Mouse (Mus musculus): ENCODE measurements around the gene Cd46. TPM values are rescaled to one million over a fixed set of nuclear protein-coding genes. Genes with fewer than 3 reads are reported as not detected.

Gene Cd46
- polyA plus RNA-seq, 1 experiment from 2014 or later = 0.27 TPM

DNA sequence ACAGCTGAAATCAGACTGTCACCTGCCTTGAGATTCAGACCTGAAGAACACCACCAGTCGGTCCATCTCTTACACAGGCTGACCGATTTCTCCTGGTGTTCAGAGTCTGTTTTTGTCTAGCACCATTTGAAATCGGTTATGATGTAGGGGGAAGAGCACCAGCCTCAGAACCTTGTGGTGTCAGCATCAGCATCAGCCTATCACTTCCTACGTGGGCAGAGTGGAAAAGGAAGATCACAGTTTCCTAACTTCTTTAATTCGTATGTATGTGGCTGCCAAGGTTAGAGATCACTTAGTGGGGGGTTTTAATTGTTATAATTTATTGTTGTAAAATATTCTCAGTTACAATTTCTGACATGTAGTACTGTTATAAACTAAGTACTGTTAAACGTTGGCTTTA is 54.6 kb downstream of the Cd46 start:
- Histone ChIP-seq H3K27ac (0 out of 2 replicates have a peak overlapping the region, but pooled peaks have one; percentile 13), H3K4me3 (ENCODE audit: inconsistent target) (no peak overlapping the region), H3K36me3 (ENCODE audit: inconsistent target) (peaks cover 5% of the 10 kb centered on the region; the same call in 1 of the 2 replicates), H3K79me2 (ENCODE audit: inconsistent target) (no peaks in the 10 kb centered on the region)
- WGBS (ENCODE audit: missing documents) = 80% methylated on average over 6 of the region's 6 CpGs

DNA sequence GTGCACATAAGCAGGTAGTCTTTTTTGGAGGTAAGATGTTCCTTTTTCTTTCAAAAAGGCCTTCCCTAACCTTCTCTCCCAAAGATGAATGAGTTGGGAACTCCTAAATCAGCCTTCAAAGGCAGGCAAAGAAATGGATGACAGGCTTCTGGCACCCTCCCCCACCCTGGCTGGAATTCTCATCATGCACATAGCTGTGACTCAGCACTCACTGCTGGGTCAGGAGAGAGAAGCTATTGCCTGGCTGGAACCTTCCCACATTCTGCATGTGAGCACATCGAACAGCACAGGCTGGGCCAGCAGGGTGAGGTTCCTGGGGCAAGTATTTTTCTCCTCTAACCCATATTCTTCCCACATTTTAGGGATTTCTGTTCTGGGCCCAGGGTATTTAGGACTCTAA is 58.1 kb downstream of the Cd46 start:
- H3K79me2 ChIP-seq (ENCODE audit: inconsistent target) = no peaks in the 10 kb centered on the region
- peaks cover 5% of the 10 kb centered on the region; the same call in 1 of the 2 replicates for H3K36me3 ChIP-seq (ENCODE audit: inconsistent target)
- H3K4me3 ChIP-seq (ENCODE audit: inconsistent target) = no peak overlapping the region
- H3K27ac ChIP-seq = peak overlapping the region; percentile 22; the same call in 1 of the 2 replicates
- WGBS (ENCODE audit: missing documents) = 67% methylated on average over 1 of the region's 1 CpGs

DNA sequence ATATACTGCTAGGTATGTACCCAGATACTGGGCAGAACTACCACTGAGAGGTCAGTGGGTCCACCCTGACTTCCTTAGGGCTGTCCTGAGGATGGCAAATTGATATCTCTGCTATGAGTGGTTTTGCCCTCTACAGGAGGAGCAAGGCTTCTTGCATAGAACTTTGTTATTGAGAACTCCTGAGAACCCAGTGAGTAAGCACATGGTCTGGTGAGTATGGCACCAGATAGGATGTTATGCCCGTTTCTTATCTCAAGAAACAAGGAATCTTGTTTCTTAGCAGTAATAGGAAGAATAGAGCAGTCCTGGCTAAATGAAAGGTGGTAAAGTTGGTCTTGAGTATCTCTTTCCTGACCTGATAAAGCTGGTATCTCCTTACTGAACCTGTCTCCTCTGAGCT is 59.3 kb downstream of the Cd46 start:
- H3K4me3 ChIP-seq (ENCODE audit: inconsistent target) = no peak overlapping the region
- 100% methylated on average over 1 of the region's 1 CpGs for WGBS (ENCODE audit: missing documents)
- H3K79me2 ChIP-seq (ENCODE audit: inconsistent target) = no peaks in the 10 kb centered on the region
- peaks cover 5% of the 10 kb centered on the region; the same call in 1 of the 2 replicates for H3K36me3 ChIP-seq (ENCODE audit: inconsistent target)
- H3K27ac ChIP-seq = no peak overlapping the region

DNA sequence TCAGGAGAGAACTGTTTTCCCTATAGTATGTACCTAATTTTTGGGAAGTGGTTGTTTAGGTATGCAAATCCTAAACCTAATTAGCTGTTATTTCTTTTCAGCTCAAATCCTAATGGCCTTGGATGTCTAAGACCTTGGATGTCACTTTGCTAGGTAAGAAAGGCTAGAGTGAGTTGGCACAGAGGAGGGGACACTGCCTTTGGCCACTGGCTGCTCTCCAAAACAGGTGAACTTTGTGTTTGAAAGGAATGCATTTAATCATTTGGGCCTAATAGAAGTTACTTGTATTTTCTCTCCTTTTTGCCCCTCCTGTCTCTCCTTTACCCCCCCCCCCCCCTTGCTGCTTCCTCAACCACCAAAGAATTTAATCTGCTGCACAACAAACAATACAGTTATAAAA is 60.3 kb downstream of the Cd46 start:
- no peaks in the 10 kb centered on the region for H3K79me2 ChIP-seq (ENCODE audit: inconsistent target)
- no peak overlapping the region for H3K4me3 ChIP-seq (ENCODE audit: inconsistent target)
- peaks cover 10% of the 10 kb centered on the region; the same call in 1 of the 2 replicates for H3K36me3 ChIP-seq (ENCODE audit: inconsistent target)
- 0 out of 2 replicates have a peak overlapping the region, but pooled peaks have one; percentile 4 for H3K27ac ChIP-seq

DNA sequence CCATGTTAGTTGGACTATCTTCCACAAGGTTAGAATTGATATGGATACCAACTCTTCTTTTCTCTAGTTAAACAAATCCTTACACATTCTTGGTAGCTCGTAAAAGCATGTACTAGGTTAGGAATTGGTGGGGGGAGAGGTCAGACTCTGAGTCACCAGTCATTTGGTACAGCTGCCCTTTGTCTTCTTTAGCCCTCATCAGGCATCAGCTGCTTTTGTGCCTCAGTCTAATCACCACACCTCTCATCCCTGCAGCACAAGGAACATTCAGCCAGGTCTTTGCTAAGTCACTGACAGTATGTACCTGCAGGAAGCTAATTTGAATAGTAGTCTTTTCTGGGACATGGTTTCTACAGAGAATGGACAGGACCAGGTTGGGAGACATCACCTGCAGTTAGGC is 64.5 kb downstream of the Cd46 start:
- 94% methylated on average over 1 of the region's 1 CpGs for WGBS (ENCODE audit: missing documents)

DNA sequence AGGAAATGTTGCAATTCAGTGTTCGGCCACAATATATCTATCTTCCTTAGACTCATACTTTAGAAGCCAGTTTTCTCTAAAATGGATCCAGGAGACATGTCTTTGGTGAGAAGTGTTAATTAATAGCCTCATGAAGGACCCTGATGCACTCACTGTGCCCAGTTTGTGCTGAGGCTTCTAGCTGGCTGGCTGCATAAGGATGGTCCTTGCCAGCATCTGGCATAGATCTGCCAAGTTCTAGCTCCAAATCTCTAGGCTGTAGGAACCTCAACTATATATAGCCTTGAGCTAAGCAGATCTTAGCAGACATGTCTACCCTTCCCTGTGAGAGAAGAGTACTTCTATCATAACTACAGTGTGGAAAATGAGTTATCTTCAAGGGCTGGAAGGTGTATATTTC is 68.2 kb downstream of the Cd46 start:
- peak overlapping the region; percentile 42 for H3K27ac ChIP-seq
- peaks cover 22% of the 10 kb centered on the region for H3K79me2 ChIP-seq (ENCODE audit: inconsistent target)
- WGBS (ENCODE audit: missing documents) = 14% methylated on average over 1 of the region's 1 CpGs
- H3K36me3 ChIP-seq (ENCODE audit: inconsistent target) = peaks cover 20% of the 10 kb centered on the region
- H3K4me3 ChIP-seq (ENCODE audit: inconsistent target) = no peak overlapping the region

More for the DNA sequence above, 64.5 kb downstream of the Cd46 start:
- no peaks in the 10 kb centered on the region for H3K79me2 ChIP-seq (ENCODE audit: inconsistent target)
- H3K4me3 ChIP-seq (ENCODE audit: inconsistent target) = no peak overlapping the region
- H3K27ac ChIP-seq = no peak overlapping the region
- peaks cover 20% of the 10 kb centered on the region for H3K36me3 ChIP-seq (ENCODE audit: inconsistent target)

- Histone ChIP-seq H3K27ac (peak overlapping the region; percentile 42), H3K36me3 (ENCODE audit: inconsistent target) (peaks cover 14% of the 10 kb centered on the region), H3K79me2 (ENCODE audit: inconsistent target) (peaks cover 42% of the 10 kb centered on the region), H3K4me3 (ENCODE audit: inconsistent target) (no peak overlapping the region)
- WGBS (ENCODE audit: missing documents) = 100% methylated on average over 1 of the region's 2 CpGs
Measured at GRCm38 (mm10) chr1:195021831-195022230, 70.2 kb downstream of the Cd46 start.

- Histone ChIP-seq H3K27ac (no peak overlapping the region), H3K4me3 (ENCODE audit: inconsistent target) (no peak overlapping the region), H3K79me2 (ENCODE audit: inconsistent target) (peaks cover 69% of the 10 kb centered on the region), H3K36me3 (ENCODE audit: inconsistent target) (peaks cover 3% of the 10 kb centered on the region; the same call in 1 of the 2 replicates)
- 96% methylated on average over 5 of the region's 5 CpGs for WGBS (ENCODE audit: missing documents)
Measured at GRCm38 (mm10) chr1:195019062-195019600, 72.9 kb downstream of the Cd46 start.

DNA sequence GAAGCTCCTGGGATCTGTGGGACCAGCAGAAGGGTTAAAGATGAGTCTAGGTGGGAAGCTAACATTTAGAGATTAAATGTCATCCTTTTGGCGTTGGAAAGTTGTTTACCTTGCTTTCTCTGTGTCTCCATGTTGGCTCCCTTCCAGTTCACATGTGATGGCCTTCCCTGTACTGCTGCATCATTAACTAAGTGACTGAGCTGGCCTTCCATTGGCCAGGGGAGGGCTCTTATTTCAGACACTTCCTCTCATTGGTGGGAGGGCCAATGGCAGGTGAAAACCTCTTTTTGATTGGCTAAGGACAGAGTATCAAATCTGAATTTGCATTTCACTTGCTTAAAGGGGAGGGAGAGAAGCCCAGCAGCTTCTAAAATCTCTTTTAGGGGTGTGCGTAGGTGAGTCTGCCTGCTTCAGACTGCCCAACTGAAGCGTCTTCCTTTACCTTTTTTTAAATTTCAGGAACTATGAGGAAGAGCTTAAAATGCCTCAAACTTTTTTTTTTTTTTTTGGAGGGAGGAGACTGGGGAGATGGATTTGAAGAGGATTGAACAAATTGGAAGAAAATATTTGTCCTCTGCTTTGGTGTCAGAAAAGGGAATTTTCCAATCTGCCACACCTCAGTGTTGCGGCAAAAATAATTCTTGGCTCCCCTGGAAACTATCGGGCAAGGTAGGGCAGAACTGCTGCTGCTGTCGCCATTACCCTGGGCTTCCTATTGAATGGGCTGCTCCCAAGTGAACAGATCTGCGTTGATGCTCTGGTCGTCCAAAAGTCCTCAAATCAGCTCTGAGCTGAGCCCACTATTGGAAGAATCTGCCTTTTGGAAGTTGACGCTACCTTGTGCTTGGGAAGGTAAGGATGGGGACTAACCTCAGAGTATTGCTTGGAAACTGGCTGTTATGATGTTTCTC is 73.7 kb downstream of the Cd46 start:
- H3K36me3 ChIP-seq (ENCODE audit: inconsistent target) = no peaks in the 10 kb centered on the region; the same call in 1 of the 2 replicates
- H3K27ac ChIP-seq = no peak overlapping the region
- no peak overlapping the region for H3K4me3 ChIP-seq (ENCODE audit: inconsistent target)
- peaks cover 77% of the 10 kb centered on the region for H3K79me2 ChIP-seq (ENCODE audit: inconsistent target)
- WGBS (ENCODE audit: missing documents) = 91% methylated on average over 9 of the region's 9 CpGs

DNA sequence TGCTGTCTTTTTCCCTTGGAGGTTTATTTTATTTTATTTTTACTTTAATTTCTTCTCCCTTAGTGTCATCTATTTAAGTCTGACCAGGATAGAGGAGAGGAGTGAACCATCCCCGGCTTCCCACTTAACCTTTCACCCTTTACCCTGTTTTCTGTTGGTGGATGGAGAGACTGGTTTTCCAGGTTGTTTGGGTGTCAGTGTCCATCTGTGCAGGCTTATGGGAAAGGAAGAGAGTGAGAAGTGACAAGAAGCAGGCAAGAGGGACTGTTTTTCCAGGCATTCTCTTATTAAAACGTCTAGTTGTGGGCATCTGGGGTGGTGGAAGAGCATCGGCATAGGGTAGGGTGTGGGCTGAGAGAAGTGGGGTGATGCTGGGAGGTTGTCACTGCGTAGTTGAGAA is 74.4 kb downstream of the Cd46 start:
- Histone ChIP-seq H3K27ac (no peak overlapping the region), H3K79me2 (ENCODE audit: inconsistent target) (peaks cover 84% of the 10 kb centered on the region), H3K4me3 (ENCODE audit: inconsistent target) (no peak overlapping the region), H3K36me3 (ENCODE audit: inconsistent target) (no peaks in the 10 kb centered on the region; the same call in 1 of the 2 replicates)
- WGBS (ENCODE audit: missing documents) = 90% methylated on average over 4 of the region's 4 CpGs

- H3K36me3 ChIP-seq (ENCODE audit: inconsistent target) = no peaks in the 10 kb centered on the region; the same call in 1 of the 2 replicates
- no peak overlapping the region for H3K27ac ChIP-seq
- 86% methylated on average over 9 of the region's 11 CpGs for WGBS (ENCODE audit: missing documents)
- H3K4me3 ChIP-seq (ENCODE audit: inconsistent target) = no peak overlapping the region
- H3K79me2 ChIP-seq (ENCODE audit: inconsistent target) = peaks cover 91% of the 10 kb centered on the region
Measured at GRCm38 (mm10) chr1:195016811-195017501, 75.1 kb downstream of the Cd46 start.

- peaks cover 98% of the 10 kb centered on the region for H3K79me2 ChIP-seq (ENCODE audit: inconsistent target)
- H3K27ac ChIP-seq = no peak overlapping the region
- no peak overlapping the region for H3K4me3 ChIP-seq (ENCODE audit: inconsistent target)
- H3K36me3 ChIP-seq (ENCODE audit: inconsistent target) = no peaks in the 10 kb centered on the region; the same call in 1 of the 2 replicates
- whole genome bisulfite sequencing (ENCODE audit: missing documents) = 100% methylated on average over 1 of the region's 1 CpGs
Measured at GRCm38 (mm10) chr1:195015281-195015680, 76.8 kb downstream of the Cd46 start.

DNA sequence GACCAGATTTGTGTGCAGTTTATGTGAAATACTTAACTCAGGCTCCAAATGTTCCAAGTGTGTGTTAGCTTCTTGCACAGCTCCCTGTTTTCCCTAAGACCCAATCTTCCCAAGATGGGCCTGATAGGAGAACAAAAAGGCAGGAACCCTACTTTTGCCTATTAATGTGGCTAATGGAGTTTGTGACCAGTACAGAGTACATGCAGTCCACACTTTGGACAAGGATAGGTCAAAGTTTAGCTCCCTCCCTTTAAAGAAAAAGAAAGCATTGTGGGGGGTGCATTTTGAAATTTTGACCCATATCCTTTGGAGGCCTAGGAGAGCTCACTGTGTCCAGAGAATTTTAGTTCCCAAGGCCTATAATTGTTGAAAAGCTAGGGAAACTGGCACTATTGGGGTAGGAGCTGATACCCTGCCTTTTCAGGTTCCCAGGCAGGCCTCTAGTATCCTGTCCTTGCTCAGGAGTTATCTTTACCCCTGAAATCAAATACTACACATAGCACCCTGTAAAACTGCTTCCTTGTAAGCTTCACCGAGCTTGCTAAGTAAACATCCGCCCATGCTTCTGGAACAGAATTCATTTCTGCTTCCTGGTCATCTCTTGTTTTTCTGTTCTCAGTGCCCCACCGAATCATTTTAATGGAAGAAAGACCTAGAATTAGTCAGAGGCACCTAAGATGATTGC is 77.7 kb downstream of the Cd46 start:
- 87% methylated on average over 3 of the region's 3 CpGs for WGBS (ENCODE audit: missing documents)
- Histone ChIP-seq H3K36me3 (ENCODE audit: inconsistent target) (no peaks in the 10 kb centered on the region; the same call in 1 of the 2 replicates), H3K27ac (no peak overlapping the region), H3K79me2 (ENCODE audit: inconsistent target) (peaks cover 99% of the 10 kb centered on the region), H3K4me3 (ENCODE audit: inconsistent target) (no peak overlapping the region)

GRCm38 (mm10) chr1:195012531-195012930 is 79.5 kb downstream of the Cd46 start:
- no peak overlapping the region for H3K4me3 ChIP-seq (ENCODE audit: inconsistent target)
- peaks cover 93% of the 10 kb centered on the region for H3K79me2 ChIP-seq (ENCODE audit: inconsistent target)
- H3K36me3 ChIP-seq (ENCODE audit: inconsistent target) = no peaks in the 10 kb centered on the region
- H3K27ac ChIP-seq = no peak overlapping the region
- WGBS (ENCODE audit: missing documents) = 81% methylated on average over 2 of the region's 2 CpGs
